Mouse (Mus musculus) limb, embryonic 12.5 days (tissue): ENCODE measurements at regions not wholly inside any gene's neighbourhood (a gene's known extent, or its start where the extent isn't known, plus 50 kb on each side); places are given as distances from the start of the nearest gene placed in this dataset.
A peak's percentile ranks its signal among the peaks of the same experiment; 100 is the strongest.

Source experiments
- ATAC-seq: fragments of 200-750 bp; cut with Nextera tagmentation; 2 replicates; pipeline ENCODE4 v1.8.0; 2017; ENCODE audit warnings: low read depth, moderate TSS enrichment; ENCODE audit not compliant: insufficient number of reproducible peaks, insufficient read depth, low FRiP score, low TSS enrichment
- H3K27ac ChIP-seq: fragments of 300-500 bp; sonication (generic); 2 replicates; pipeline ENCODE4 v1.5.1; 2016; ENCODE audit warnings: mild to moderate bottlenecking, moderate library complexity
- H3K27me3 ChIP-seq: fragments of 300-500 bp; sonication (generic); 2 replicates; pipeline ENCODE4 v1.6.1; 2016; ENCODE audit warnings: mild to moderate bottlenecking, moderate library complexity
- H3K36me3 ChIP-seq: fragments of 300-500 bp; sonication (generic); 2 replicates; pipeline ENCODE4 v1.6.1; 2016; ENCODE audit warnings: mild to moderate bottlenecking, moderate library complexity
- H3K4me1 ChIP-seq: fragments of 300-500 bp; sonication (generic); replicated peaks from 2 replicates; pipeline ENCODE4 v1.6.1; 2016
- H3K4me2 ChIP-seq: fragments of 300-500 bp; sonication (generic); 2 replicates; pipeline ENCODE4 v1.6.1; 2016; ENCODE audit warnings: mild to moderate bottlenecking, moderate library complexity
- H3K4me3 ChIP-seq: fragments of 300-500 bp; sonication (generic); replicated peaks from 2 replicates; pipeline ENCODE4 v1.5.1; 2016; ENCODE audit warnings: mild to moderate bottlenecking
- H3K9ac ChIP-seq: fragments of 300-500 bp; sonication (generic); replicated peaks from 2 replicates; pipeline ENCODE4 v1.6.1; 2016; ENCODE audit warnings: mild to moderate bottlenecking, moderate library complexity
- H3K9me3 ChIP-seq: fragments of 300-500 bp; sonication (generic); 2 replicates; pipeline ENCODE4 v1.6.1; 2016; ENCODE audit warnings: mild to moderate bottlenecking, moderate library complexity
- WGBS: fragments of 180-500 bp; shearing (Covaris S2); methylation state at CpG from one replicate; pipeline ENCODE4 v1.1.7; 2016; 5-methylcytosine and 5-hydroxymethylcytosine counted together

DNA sequence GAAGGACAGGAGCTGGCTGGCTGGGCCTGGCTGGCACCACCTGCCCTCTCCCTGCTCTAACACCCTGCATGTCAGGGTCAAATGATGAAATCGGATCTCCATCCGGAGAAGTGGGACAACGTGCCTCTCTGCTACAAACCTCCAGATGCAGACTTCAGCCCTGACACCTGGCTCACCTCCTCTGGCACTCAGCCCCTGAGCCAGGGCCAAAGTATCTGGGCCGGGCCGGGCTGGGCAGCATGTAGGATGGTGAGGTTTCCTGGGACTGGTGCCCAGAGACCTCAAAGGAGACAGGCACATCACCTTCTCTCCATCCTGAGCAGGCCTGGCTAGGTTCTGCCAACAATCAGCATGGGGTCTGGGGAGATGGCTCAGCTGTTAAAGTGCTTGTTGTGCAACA, 113.5 kb downstream of the Tfcp2l1 start:
- no peaks in the 10 kb centered on the region for H3K4me1 ChIP-seq
- no peak for ATAC-seq
- H3K36me3 ChIP-seq, result no peaks in the 10 kb centered on the region
- no peak overlapping the region for H3K27ac ChIP-seq
- H3K4me2 ChIP-seq, result no peak overlapping the region
- H3K9ac ChIP-seq, result no peak overlapping the region
- H3K27me3 ChIP-seq, result no peaks in the 10 kb centered on the region
- 79% methylated on average over 5 of the region's 5 CpGs for WGBS
- no peak overlapping the region for H3K4me3 ChIP-seq
- H3K9me3 ChIP-seq, result peaks cover 9% of the 10 kb centered on the region; the same call in 1 of the 2 replicates

GRCm38 (mm10) chr1:118748196-118748595, 120.5 kb downstream of the Tfcp2l1 start:
- H3K4me2 ChIP-seq, result no peak overlapping the region
- no peak overlapping the region for H3K9ac ChIP-seq
- no peak overlapping the region for H3K4me3 ChIP-seq
- no peaks in the 10 kb centered on the region for H3K27me3 ChIP-seq
- no peaks in the 10 kb centered on the region for H3K36me3 ChIP-seq
- no peak overlapping the region for H3K27ac ChIP-seq
- WGBS, result 76% methylated on average over 5 of the region's 5 CpGs
- no peak for ATAC-seq
- no peaks in the 10 kb centered on the region for H3K4me1 ChIP-seq
- H3K9me3 ChIP-seq, result peaks cover 4% of the 10 kb centered on the region; the same call in 1 of the 2 replicates

GRCm38 (mm10) chr1:118752869-118753268, 125.1 kb downstream of the Tfcp2l1 start:
- Histone ChIP-seq H3K9ac (no peak overlapping the region), H3K9me3 (no peaks in the 10 kb centered on the region), H3K27me3 (no peaks in the 10 kb centered on the region), H3K4me1 (no peaks in the 10 kb centered on the region; the same call in 1 of the 2 replicates), H3K27ac (no peak overlapping the region), H3K4me2 (no peak overlapping the region), H3K4me3 (no peak overlapping the region), H3K36me3 (no peaks in the 10 kb centered on the region)
- no peak for ATAC-seq
- WGBS, result 91% methylated on average over 3 of the region's 3 CpGs

DNA sequence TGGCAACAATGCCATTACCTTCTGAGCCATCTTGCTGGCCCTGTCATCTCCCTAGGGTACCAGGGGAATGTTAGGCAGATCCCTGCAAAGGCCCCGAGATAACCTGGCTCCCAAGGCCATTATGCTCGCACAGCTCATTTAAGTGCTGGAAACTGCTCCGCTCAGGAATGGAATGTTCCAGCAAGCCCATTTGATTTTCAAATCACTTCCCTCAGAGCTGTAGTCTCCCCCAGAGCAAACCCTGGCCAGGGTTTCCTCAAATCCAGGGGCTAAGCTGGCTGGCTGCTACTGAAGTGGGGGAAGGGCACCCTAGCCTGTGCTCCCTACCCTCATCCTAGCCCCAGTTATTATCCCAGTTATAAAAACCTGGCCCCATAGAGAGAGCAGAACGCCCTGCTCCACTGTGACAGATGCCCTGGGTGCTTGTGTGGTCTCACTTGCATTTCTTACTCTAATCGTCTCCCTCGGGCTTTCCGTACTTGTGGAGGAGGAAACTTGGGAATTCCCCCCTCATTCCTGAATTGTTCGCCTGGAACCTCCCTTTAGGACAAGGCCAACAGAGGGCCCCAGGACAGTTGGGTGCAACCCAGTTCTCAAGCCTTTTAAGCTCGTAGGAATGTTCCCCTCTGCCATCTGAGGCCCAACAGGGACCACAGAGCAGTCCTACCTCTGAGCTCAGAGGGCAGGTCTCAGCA, 128.6 kb downstream of the Tfcp2l1 start:
- Histone ChIP-seq H3K4me1 (peaks cover 9% of the 10 kb centered on the region; the same call in 1 of the 2 replicates), H3K4me2 (no peak overlapping the region), H3K27me3 (no peaks in the 10 kb centered on the region), H3K36me3 (no peaks in the 10 kb centered on the region), H3K9me3 (no peaks in the 10 kb centered on the region), H3K27ac (0 out of 2 replicates have a peak overlapping the region, but pooled peaks have one; percentile 32), H3K9ac (no peak overlapping the region), H3K4me3 (no peak overlapping the region)
- 49% methylated on average over 9 of the region's 9 CpGs for WGBS
- ATAC-seq, result no peak

- no peak overlapping the region for H3K9ac ChIP-seq
- 76% methylated on average over 3 of the region's 4 CpGs for WGBS
- H3K27ac ChIP-seq, result no peak overlapping the region
- H3K27me3 ChIP-seq, result no peaks in the 10 kb centered on the region
- H3K4me2 ChIP-seq, result no peak overlapping the region
- no peaks in the 10 kb centered on the region for H3K9me3 ChIP-seq
- H3K36me3 ChIP-seq, result no peaks in the 10 kb centered on the region
- H3K4me1 ChIP-seq, result peaks cover 9% of the 10 kb centered on the region; the same call in 1 of the 2 replicates
- no peak for ATAC-seq
- no peak overlapping the region for H3K4me3 ChIP-seq
Observed at GRCm38 (mm10) chr1:118757340-118758030, 129.7 kb downstream of the Tfcp2l1 start.

DNA sequence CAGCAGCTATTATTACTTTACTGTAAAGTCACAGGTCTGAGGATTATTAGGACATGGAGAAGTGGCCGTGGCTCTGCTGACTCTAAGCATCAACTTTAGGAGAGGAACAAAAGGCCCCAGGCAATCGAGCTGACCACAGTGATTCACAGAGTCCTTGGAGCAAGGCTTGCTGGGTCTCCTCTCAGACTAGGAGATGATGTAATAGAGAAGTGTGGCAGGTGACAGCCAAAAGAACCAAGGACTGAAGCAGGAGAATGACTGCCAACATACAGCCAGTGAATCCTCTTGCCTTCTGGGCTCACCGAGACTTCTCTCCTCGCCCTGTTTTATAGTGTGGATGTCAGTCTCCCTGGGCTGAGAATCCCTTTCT, 130.3 kb downstream of the Tfcp2l1 start:
- H3K4me2 ChIP-seq, result no peak overlapping the region
- no peaks in the 10 kb centered on the region for H3K36me3 ChIP-seq
- H3K9ac ChIP-seq, result no peak overlapping the region
- no peak overlapping the region for H3K4me3 ChIP-seq
- H3K9me3 ChIP-seq, result no peaks in the 10 kb centered on the region
- H3K27me3 ChIP-seq, result no peaks in the 10 kb centered on the region
- 73% methylated on average over 4 of the region's 4 CpGs for WGBS
- peaks cover 9% of the 10 kb centered on the region; the same call in 1 of the 2 replicates for H3K4me1 ChIP-seq
- no peak overlapping the region for H3K27ac ChIP-seq
- no peak for ATAC-seq

DNA sequence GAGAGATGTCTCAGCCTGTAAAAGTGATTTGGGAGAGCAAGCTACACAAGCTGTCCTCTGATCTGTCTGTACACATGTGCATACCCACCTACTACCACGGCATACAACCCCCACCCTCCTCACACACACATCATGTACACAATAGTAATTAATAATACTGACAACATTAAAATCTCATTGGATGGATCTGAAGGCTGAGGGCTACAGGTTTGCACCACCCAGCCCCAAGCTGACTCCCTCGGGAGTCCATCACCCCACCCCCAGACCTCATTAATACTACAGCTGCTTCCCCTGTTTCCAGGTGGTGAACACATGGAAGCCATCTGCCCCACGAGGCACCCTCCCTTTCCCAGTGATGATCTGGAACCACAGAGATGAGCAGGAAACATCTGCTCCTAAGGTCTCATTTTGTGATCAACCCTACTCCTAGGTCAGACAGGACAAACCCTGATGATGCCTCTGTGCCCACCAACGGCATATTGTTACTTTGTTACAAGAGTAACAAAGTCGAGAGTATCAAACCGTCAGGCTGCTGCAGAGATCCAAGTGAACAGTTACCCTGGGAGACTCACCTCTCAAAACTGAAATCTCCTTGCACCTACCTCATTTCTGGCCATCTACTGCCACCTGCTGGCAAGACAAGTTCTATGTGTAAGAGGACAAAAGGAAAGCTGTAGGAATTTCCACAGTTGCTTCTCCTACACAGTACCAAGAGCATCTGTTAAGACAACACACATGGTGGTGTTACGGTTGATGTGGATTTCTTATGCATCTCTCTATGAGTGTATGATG, 131.6 kb downstream of the Tfcp2l1 start:
- H3K4me3 ChIP-seq, result no peak overlapping the region
- H3K4me1 ChIP-seq, result peaks cover 9% of the 10 kb centered on the region; the same call in 1 of the 2 replicates
- no peaks in the 10 kb centered on the region for H3K27me3 ChIP-seq
- H3K36me3 ChIP-seq, result no peaks in the 10 kb centered on the region
- 14% methylated on average over 7 of the region's 7 CpGs for WGBS
- H3K9ac ChIP-seq, result no peak overlapping the region
- no peaks in the 10 kb centered on the region for H3K9me3 ChIP-seq
- ATAC-seq, result peak; percentile 45; the same call in 1 of the 2 replicates
- no peak overlapping the region for H3K27ac ChIP-seq
- peak overlapping the region; percentile 23; the same call in 1 of the 2 replicates for H3K4me2 ChIP-seq

GRCm38 (mm10) chr1:118765525-118765924, 137.8 kb downstream of the Tfcp2l1 start:
- H3K4me3 ChIP-seq, result no peak overlapping the region
- no peak for ATAC-seq
- H3K36me3 ChIP-seq, result no peaks in the 10 kb centered on the region
- H3K9me3 ChIP-seq, result no peaks in the 10 kb centered on the region
- H3K4me1 ChIP-seq, result no peaks in the 10 kb centered on the region
- H3K9ac ChIP-seq, result no peak overlapping the region
- no peaks in the 10 kb centered on the region for H3K27me3 ChIP-seq
- H3K4me2 ChIP-seq, result no peak overlapping the region
- H3K27ac ChIP-seq, result no peak overlapping the region
- WGBS, result 61% methylated on average over 9 of the region's 9 CpGs

DNA sequence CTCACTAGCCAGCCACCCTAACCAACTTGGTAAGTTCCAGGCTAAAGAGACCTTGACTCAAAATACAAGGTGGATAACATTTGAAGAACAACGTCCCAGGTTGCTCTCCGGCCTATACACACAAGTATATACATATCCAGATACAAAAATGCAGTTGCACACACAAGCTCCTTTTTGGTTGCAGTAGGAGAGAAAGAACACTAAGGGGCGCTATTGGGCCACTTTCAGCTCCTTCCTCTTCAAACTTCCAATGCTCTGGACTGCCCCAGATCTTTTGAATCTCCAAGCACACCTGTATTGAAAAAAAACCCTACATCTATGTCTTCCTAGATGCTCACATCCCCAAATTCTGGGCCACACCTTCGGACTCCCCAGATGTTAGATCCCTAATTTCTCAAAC, 141.1 kb downstream of the Tfcp2l1 start:
- Histone ChIP-seq H3K4me2 (no peak overlapping the region), H3K27me3 (no peaks in the 10 kb centered on the region), H3K27ac (no peak overlapping the region), H3K4me3 (no peak overlapping the region), H3K9ac (no peak overlapping the region), H3K9me3 (no peaks in the 10 kb centered on the region), H3K4me1 (no peaks in the 10 kb centered on the region), H3K36me3 (no peaks in the 10 kb centered on the region)
- WGBS, result 29% methylated on average over 4 of the region's 4 CpGs
- no peak for ATAC-seq

- no peak overlapping the region for H3K4me2 ChIP-seq
- no peak overlapping the region for H3K27ac ChIP-seq
- no peaks in the 10 kb centered on the region for H3K9me3 ChIP-seq
- peaks cover 9% of the 10 kb centered on the region for H3K4me1 ChIP-seq
- WGBS, result 23% methylated on average over 9 of the region's 9 CpGs
- no peaks in the 10 kb centered on the region; the same call in 1 of the 2 replicates for H3K27me3 ChIP-seq
- H3K9ac ChIP-seq, result no peak overlapping the region
- ATAC-seq, result no peak; the same call in 1 of the 2 replicates
- no peak overlapping the region for H3K4me3 ChIP-seq
- H3K36me3 ChIP-seq, result no peaks in the 10 kb centered on the region
Observed at GRCm38 (mm10) chr1:118772261-118772660, 144.5 kb downstream of the Tfcp2l1 start.
